Mouse (Mus musculus) embryonic facial prominence, embryonic 14.5 days (tissue): ENCODE data around the gene Gm21477. TPM values are rescaled to one million over a fixed set of nuclear protein-coding genes. Genes with fewer than 3 reads are reported as not detected.
"Not testable (repeated sequence)": the region's sequence is repeated elsewhere in the genome, so short reads cannot be mapped to it uniquely, and the experiment has no call there.

Experiments
- ATAC-seq: fragments of 200-750 bp; cut with Nextera tagmentation; 2 replicates; pipeline ENCODE4 v1.8.0; 2017; ENCODE audit warnings: low read depth, moderate number of reproducible peaks, moderate TSS enrichment
- DNase-seq: peaks from one replicate; pipeline ENCODE4 v3.0.0-alpha.2; 2015; ENCODE audit warnings: low spot score
- H3K27ac ChIP-seq: fragments of 300-500 bp; sonication (generic); replicated peaks from 2 replicates; pipeline ENCODE4 v1.5.1; 2014; ENCODE audit warnings: low read depth, mild to moderate bottlenecking, low read length, moderate library complexity
- H3K27me3 ChIP-seq: fragments of 300-500 bp; sonication (generic); replicated peaks from 2 replicates; pipeline ENCODE4 v1.6.1; 2014; ENCODE audit warnings: low read length; ENCODE audit not compliant: control insufficient read depth, insufficient read depth
- H3K36me3 ChIP-seq: fragments of 300-500 bp; sonication (generic); 2 replicates; pipeline ENCODE4 v1.6.1; 2014; ENCODE audit warnings: low read length, mixed read lengths; ENCODE audit not compliant: control insufficient read depth, insufficient read depth
- H3K4me1 ChIP-seq: fragments of 300-500 bp; sonication (generic); 2 replicates; pipeline ENCODE4 v1.6.1; 2014; ENCODE audit warnings: antibody characterized with exemption, low read length; ENCODE audit not compliant: control insufficient read depth, insufficient read depth
- H3K4me2 ChIP-seq: fragments of 300-500 bp; sonication (generic); 2 replicates; pipeline ENCODE4 v1.6.1; 2014; ENCODE audit warnings: low read depth, mild to moderate bottlenecking, low read length, moderate library complexity, mixed read lengths
- H3K4me3 ChIP-seq: fragments of 300-500 bp; sonication (generic); 2 replicates; pipeline ENCODE4 v1.5.1; 2014; ENCODE audit warnings: low read depth, mild to moderate bottlenecking, low read length
- H3K9ac ChIP-seq: fragments of 300-500 bp; sonication (generic); 2 replicates; pipeline ENCODE4 v1.6.1; 2014; ENCODE audit warnings: low read depth, mild to moderate bottlenecking, low read length, moderate library complexity, mixed read lengths
- H3K9me3 ChIP-seq: fragments of 300-500 bp; sonication (generic); 2 replicates; pipeline ENCODE4 v1.6.1; 2016; ENCODE audit warnings: low read length; ENCODE audit not compliant: control insufficient read depth
- WGBS: fragments of 180-500 bp; shearing (Covaris S2); extraction: QIAGEN DNeasy Blood & Tissue Kit; methylation state at CpG from one replicate; pipeline ENCODE4 v1.1.7; 2014; 5-methylcytosine and 5-hydroxymethylcytosine counted together
- polyA plus RNA-seq: library from polyadenylated mRNA; unstranded; fragments of >200 nt; fragmentation: Nextera tagmentation; extraction: Ambion mirVana; gene quantifications from 2 replicates; pipeline ENCODE4 v1.2.1, GENCODE M21; 2014

Gene Gm21477
- polyA plus RNA-seq, result not detected in 2 replicates

GRCm38 (mm10) chrY:87116521-87116920 is at the start of gene Gm21477:
TSS of gene Gm21477 (plus strand) at chrY:87116821.
- H3K4me1 ChIP-seq, H3K9me3 ChIP-seq, H3K27me3 ChIP-seq, DNase-seq, H3K9ac ChIP-seq, H3K4me2 ChIP-seq, H3K4me3 ChIP-seq, ATAC-seq, H3K27ac ChIP-seq, H3K36me3 ChIP-seq: not testable (repeated sequence)
- WGBS, result no CpG with 5 or more reads among the region's 6 CpGs
